ENCODE assay signal across 10 mouse cellular contexts in genomic region chr10:97925568-97925967, GRCm38 (mm10).
DNase-seq lines count a peak whose midpoint lies in the region; ATAC-seq and TF ChIP-seq lines count a peak whose summit lies in the region.
"Had no signal": no experiment of that assay in that cellular context is flagged by ENCODE, and none has a peak within 500 bp of the region (broad histone marks: within the 10 kb centered on the region; RNA-seq: fewer than 3 reads in every experiment).

No protein-coding gene starts in this region.

- in situ Hi-C loops in Patski (cut with MboI; ENCODE audit: low pct_unique_long_range_greater_than_20kb) = no loop called here

- WGBS in midbrain, embryonic 13.5 days = 56% methylated on average over 4 of the region's 4 CpGs

- CTCF ChIA-PET in Patski (lab: Charles Lee) = interaction anchor here (0.6 to 1.0 kb wide), 3 partner anchors 15 to 176 kb away, joined by 3 to 4 read pairs (median 3); no protein-coding TSS in a partner anchor

- DNase-seq in kidney, adult 9 months = peak; percentile 12
- no peak for DNase-seq in kidney, adult 18-20 months
- no peak for DNase-seq in Patski (ENCODE audit: low read depth, low spot score)
- peak; percentile 17 for DNase-seq in embryo, embryonic 11.5 days (ENCODE audit: low read depth, low spot score)
- DNase-seq in heart, postnatal 25 days (ENCODE audit: low spot score) = no peak
- no peak for DNase-seq in left cerebral cortex, postnatal 36 days (ENCODE audit: low spot score in 2 of 2)
- DNase-seq: adrenal gland, postnatal 25 days; thymus, postnatal 4 days had no signal

- H3K4me1 ChIP-seq in midbrain, embryonic 13.5 days (replicated peaks) = no peaks in the 10 kb centered on the region

- no peaks in the 10 kb centered on the region for H3K9me3 ChIP-seq in midbrain, embryonic 13.5 days

- no peak overlapping the region for H3K4me3 ChIP-seq in midbrain, embryonic 13.5 days (replicated peaks)

- H3K27me3 ChIP-seq in Patski = no peaks in the 10 kb centered on the region
- no peaks in the 10 kb centered on the region for H3K27me3 ChIP-seq in midbrain, embryonic 13.5 days
- H3K27me3 ChIP-seq: CH12.LX had no signal

- POLR2A ChIA-PET in Patski (lab: Charles Lee) = no interaction called here

- ATAC-seq in Patski = peak; percentile 39
- ATAC-seq in midbrain, embryonic 13.5 days = peak; percentile 63; the same call in 1 of the 2 replicates

- H3K4me2 ChIP-seq in midbrain, embryonic 13.5 days (replicated peaks) = no peak overlapping the region

- intact Hi-C loops in heart, postnatal 25 days (cut with DNase I) = no loop called here
- intact Hi-C loops in left cerebral cortex, postnatal 36 days (cut with DNase I) = no loop called here

- no peak overlapping the region for H3K9ac ChIP-seq in midbrain, embryonic 13.5 days (replicated peaks)

- H3K27ac ChIP-seq in midbrain, embryonic 13.5 days = no peak overlapping the region

- H3K36me3 ChIP-seq in midbrain, embryonic 13.5 days = no peaks in the 10 kb centered on the region

- TF ChIP-seq CTCF in Patski (IDR thresholded peaks at IDR 0.05) = no peak

Comparison
In these comparisons a context has a peak if more than half of its experiments do, and no peak if none do; other contexts are left out.
1. DNase-seq: peak in kidney, adult 9 months (single experiment) and embryo, embryonic 11.5 days (single experiment); none in kidney, adult 18-20 months (single experiment), Patski (single experiment), heart, postnatal 25 days (single experiment) and left cerebral cortex, postnatal 36 days (0 of 2).